Mouse (Mus musculus): Measurements from ENCODE around the gene Popdc2.

GRCm38 (mm10) chr16:38319087-38319486, 42.9 kb upstream of the Popdc2 start:
- TF ChIP-seq ETS1 (IDR thresholded peaks at IDR 0.05; ENCODE audit: low read depth, low read length) (no peak), POLR2A (IDR thresholded peaks at IDR 0.05; ENCODE audit: control insufficient read depth in 1 of 2, insufficient read depth in 1 of 2, low read depth in 1 of 2, low read length in 2 of 2, poor library complexity in 1 of 2) (no peak), POLR2AphosphoS5 (IDR thresholded peaks at IDR 0.05; ENCODE audit: borderline replicate concordance, low read depth, low read length) (no peak), TBP (IDR thresholded peaks at IDR 0.05; ENCODE audit: low read depth, low read length) (no peak), MAFK (IDR thresholded peaks at IDR 0.05; ENCODE audit: borderline replicate concordance, low read depth, low read length) (no peak), GATA1 (IDR thresholded peaks at IDR 0.05; ENCODE audit: low read depth, low read length) (no peak), RAD21 (IDR thresholded peaks at IDR 0.05; ENCODE audit: low read depth, low read length) (no peak), ELF1 (IDR thresholded peaks at IDR 0.05; ENCODE audit: low read depth, low read length) (no peak), HCFC1 (IDR thresholded peaks at IDR 0.05; ENCODE audit: low read depth, low read length) (no peak), CTCF (IDR thresholded peaks at IDR 0.05 in 2 of 3, conservative IDR thresholded peaks at IDR 0.05 in 1 of 3; ENCODE audit: control insufficient read depth in 1 of 3, insufficient read depth in 1 of 3, low read depth in 2 of 3, low read length in 3 of 3, poor library complexity in 1 of 3, severe bottlenecking in 1 of 3) (no peak), CHD2 (IDR thresholded peaks at IDR 0.05; ENCODE audit: low read length) (no peak), BHLHE40 (IDR thresholded peaks at IDR 0.05; ENCODE audit: borderline replicate concordance, low read depth, low read length) (no peak)
